Mouse (Mus musculus) heart, postnatal 0 days (tissue): Measurements from ENCODE around the gene Lmln.
A peak's percentile ranks its signal among the peaks of the same experiment; 100 is the strongest.

Experiments used
- CTCF ChIP-seq: IDR thresholded peaks from 2 replicates; pipeline ENCODE4 v1.5.1; 2016; ENCODE audit warnings: antibody characterized with exemption, control low read depth, low read depth
- EP300 ChIP-seq: IDR thresholded peaks from 2 replicates; pipeline ENCODE4 v1.6.1; 2016; ENCODE audit warnings: antibody characterized with exemption, low read depth

DNA sequence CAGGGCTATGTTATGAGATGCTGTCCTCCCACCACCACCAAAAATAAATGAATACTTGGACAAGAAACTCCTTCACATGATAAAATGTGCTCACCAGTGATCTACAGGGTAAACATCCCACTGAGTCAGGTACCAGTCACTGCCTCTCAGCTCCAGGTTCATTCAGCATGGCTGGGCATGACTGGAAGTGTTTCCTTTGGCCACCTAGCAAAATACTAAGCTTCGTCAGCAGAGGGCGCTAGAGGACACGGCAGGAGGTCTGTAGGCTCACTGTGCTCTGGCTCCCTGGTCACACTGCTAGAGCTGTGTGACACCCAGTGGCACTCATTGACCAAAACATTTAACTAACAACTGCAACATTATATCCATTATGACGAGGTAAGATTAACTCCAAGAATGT, 38.6 kb upstream of the Lmln start:
- TF ChIP-seq EP300: no peak
- peak; percentile 99 for TF ChIP-seq CTCF
